Mouse (Mus musculus): ENCODE measurements around the gene Igfals. TPM values are rescaled to one million over a fixed set of nuclear protein-coding genes. Genes with fewer than 3 reads are reported as not detected.

The Igfals gene
- polyA plus RNA-seq, 1 experiment: 3.0 TPM

- Histone ChIP-seq H3K27me3 (ENCODE audit: control insufficient read depth, insufficient read depth, low read length, poor library complexity, severe bottlenecking) (no peaks in the 10 kb centered on the region), H3K36me3 (ENCODE audit: control insufficient read depth, insufficient read depth, low read length, poor library complexity, severe bottlenecking) (no peaks in the 10 kb centered on the region), H3K9me3 (replicated peaks; ENCODE audit: control insufficient read depth, insufficient read depth, low read length, poor library complexity, severe bottlenecking) (no peaks in the 10 kb centered on the region), H3K27ac (ENCODE audit: insufficient read depth, low read length) (peak overlapping the region; percentile 65), H3K4me3 (ENCODE audit: low read depth, low read length) (peak overlapping the region; percentile 69), H3K4me1 (ENCODE audit: control insufficient read depth, insufficient read depth, low read length) (peaks cover 2% of the 10 kb centered on the region), H3K9ac (ENCODE audit: low read depth, poor library complexity, severe bottlenecking) (peak overlapping the region; percentile 18)
- TF ChIP-seq CTCF (IDR thresholded peaks at IDR 0.05; ENCODE audit: low read depth, low read length) (no peak), EP300 (IDR thresholded peaks at IDR 0.05; ENCODE audit: insufficient read depth, low read depth, low read length) (no peak), POLR2A (IDR thresholded peaks at IDR 0.05; ENCODE audit: insufficient read depth, low read length) (no peak)
Observed at GRCm38 (mm10) chr17:24849733-24850064, 16.1 kb upstream of the Igfals start.

- Histone ChIP-seq H3K4me1 (ENCODE audit: control insufficient read depth, insufficient read depth, low read length) (peaks cover 2% of the 10 kb centered on the region), H3K36me3 (ENCODE audit: control insufficient read depth, insufficient read depth, low read length, poor library complexity, severe bottlenecking) (no peaks in the 10 kb centered on the region), H3K9me3 (replicated peaks; ENCODE audit: control insufficient read depth, insufficient read depth, low read length, poor library complexity, severe bottlenecking) (no peaks in the 10 kb centered on the region), H3K9ac (ENCODE audit: low read depth, poor library complexity, severe bottlenecking) (peak within 1 kb of the TSS; percentile 43), H3K27me3 (ENCODE audit: control insufficient read depth, insufficient read depth, low read length, poor library complexity, severe bottlenecking) (no peaks in the 10 kb centered on the region), H3K4me3 (ENCODE audit: low read depth, low read length) (peak within 1 kb of the TSS; percentile 73), H3K27ac (ENCODE audit: insufficient read depth, low read length) (peak within 1 kb of the TSS; percentile 65)
- TF ChIP-seq EP300 (IDR thresholded peaks at IDR 0.05; ENCODE audit: insufficient read depth, low read depth, low read length) (no peak), POLR2A (IDR thresholded peaks at IDR 0.05; ENCODE audit: insufficient read depth, low read length) (peak; percentile 39)
Observed at GRCm38 (mm10) chr17:24850065-24850772, 15.6 kb upstream of the Igfals start, which contains the start of gene Fahd1. Gene Fahd1, minus strand, starts transcription at chr17:24850364.

GRCm38 (mm10) chr17:24850773-24851127, 15.0 kb upstream of the Igfals start:
- Histone ChIP-seq H3K4me3 (ENCODE audit: low read depth, low read length) (peak overlapping the region; percentile 73), H3K9ac (ENCODE audit: low read depth, poor library complexity, severe bottlenecking) (peak overlapping the region; percentile 43), H3K27ac (ENCODE audit: insufficient read depth, low read length) (no peak overlapping the region), H3K36me3 (ENCODE audit: control insufficient read depth, insufficient read depth, low read length, poor library complexity, severe bottlenecking) (no peaks in the 10 kb centered on the region), H3K27me3 (ENCODE audit: control insufficient read depth, insufficient read depth, low read length, poor library complexity, severe bottlenecking) (no peaks in the 10 kb centered on the region), H3K9me3 (replicated peaks; ENCODE audit: control insufficient read depth, insufficient read depth, low read length, poor library complexity, severe bottlenecking) (no peaks in the 10 kb centered on the region), H3K4me1 (ENCODE audit: control insufficient read depth, insufficient read depth, low read length) (peaks cover 3% of the 10 kb centered on the region)
- no peak for TF ChIP-seq EP300 (IDR thresholded peaks at IDR 0.05; ENCODE audit: insufficient read depth, low read depth, low read length)
- TF ChIP-seq CTCF (IDR thresholded peaks at IDR 0.05; ENCODE audit: low read depth, low read length): no peak
- no peak for TF ChIP-seq POLR2A (IDR thresholded peaks at IDR 0.05; ENCODE audit: insufficient read depth, low read length)

DNA sequence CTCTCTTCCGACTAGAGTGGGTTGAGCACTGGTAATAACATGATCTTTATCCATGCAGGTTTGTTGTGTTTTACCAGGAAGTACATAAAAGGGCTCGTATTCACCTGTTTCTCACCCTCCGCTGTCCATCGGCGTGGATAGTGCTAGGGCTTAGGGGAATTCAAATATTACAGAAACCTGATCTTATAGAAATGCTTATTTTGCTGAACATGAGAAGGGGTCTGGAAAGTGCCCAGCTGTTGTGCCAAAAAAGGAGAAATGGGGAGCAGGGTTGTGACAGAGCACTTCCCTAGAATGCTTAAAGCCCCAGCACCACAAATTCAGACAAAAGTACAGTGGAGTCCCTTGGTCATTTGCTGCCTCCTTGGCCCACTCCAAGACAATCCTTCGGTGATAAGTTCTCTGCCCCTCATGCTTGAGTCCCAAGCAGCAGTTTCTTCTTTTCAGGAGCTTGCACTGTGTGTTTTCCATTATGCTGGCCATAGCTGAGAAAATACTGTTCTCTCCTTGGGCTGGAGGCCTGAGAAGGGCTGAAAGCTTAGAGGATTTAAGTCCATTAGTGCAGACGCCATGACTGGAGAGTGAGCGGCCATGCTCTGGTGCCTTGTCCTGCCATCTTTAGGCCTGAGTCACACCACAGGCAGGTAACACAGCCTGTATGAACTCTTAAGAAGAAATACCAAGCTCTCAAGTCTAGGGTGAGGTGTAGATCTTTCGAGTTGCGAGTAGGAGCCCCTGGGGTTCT, 14.2 kb upstream of the Igfals start:
- no peak overlapping the region for H3K27ac ChIP-seq (ENCODE audit: insufficient read depth, low read length)
- no peak for TF ChIP-seq CTCF (IDR thresholded peaks at IDR 0.05; ENCODE audit: low read depth, low read length)
- TF ChIP-seq POLR2A (IDR thresholded peaks at IDR 0.05; ENCODE audit: insufficient read depth, low read length): no peak
- no peak for TF ChIP-seq EP300 (IDR thresholded peaks at IDR 0.05; ENCODE audit: insufficient read depth, low read depth, low read length)
- no peaks in the 10 kb centered on the region for H3K36me3 ChIP-seq (ENCODE audit: control insufficient read depth, insufficient read depth, low read length, poor library complexity, severe bottlenecking)
- H3K4me1 ChIP-seq (ENCODE audit: control insufficient read depth, insufficient read depth, low read length): peaks cover 3% of the 10 kb centered on the region
- peak overlapping the region; percentile 43; the same call in 1 of the 2 replicates for H3K9ac ChIP-seq (ENCODE audit: low read depth, poor library complexity, severe bottlenecking)
- H3K27me3 ChIP-seq (ENCODE audit: control insufficient read depth, insufficient read depth, low read length, poor library complexity, severe bottlenecking): no peaks in the 10 kb centered on the region
- H3K4me3 ChIP-seq (ENCODE audit: low read depth, low read length): no peak overlapping the region; the same call in 1 of the 2 replicates
- H3K9me3 ChIP-seq (replicated peaks; ENCODE audit: control insufficient read depth, insufficient read depth, low read length, poor library complexity, severe bottlenecking): no peaks in the 10 kb centered on the region

GRCm38 (mm10) chr17:24855838-24856464, 9.8 kb upstream of the Igfals start:
- H3K4me3 ChIP-seq (ENCODE audit: low read depth, low read length): no peak overlapping the region
- no peaks in the 10 kb centered on the region for H3K27me3 ChIP-seq (ENCODE audit: control insufficient read depth, insufficient read depth, low read length, poor library complexity, severe bottlenecking)
- TF ChIP-seq CTCF (IDR thresholded peaks at IDR 0.05; ENCODE audit: low read depth, low read length): no peak
- no peak for TF ChIP-seq EP300 (IDR thresholded peaks at IDR 0.05; ENCODE audit: insufficient read depth, low read depth, low read length)
- TF ChIP-seq POLR2A (IDR thresholded peaks at IDR 0.05; ENCODE audit: insufficient read depth, low read length): no peak
- peaks cover 1% of the 10 kb centered on the region for H3K4me1 ChIP-seq (ENCODE audit: control insufficient read depth, insufficient read depth, low read length)
- H3K27ac ChIP-seq (ENCODE audit: insufficient read depth, low read length): no peak overlapping the region
- no peaks in the 10 kb centered on the region for H3K9me3 ChIP-seq (replicated peaks; ENCODE audit: control insufficient read depth, insufficient read depth, low read length, poor library complexity, severe bottlenecking)
- no peak overlapping the region for H3K9ac ChIP-seq (ENCODE audit: low read depth, poor library complexity, severe bottlenecking)
- no peaks in the 10 kb centered on the region for H3K36me3 ChIP-seq (ENCODE audit: control insufficient read depth, insufficient read depth, low read length, poor library complexity, severe bottlenecking)
